Mouse (Mus musculus) cortical plate, adult 2 months (tissue): Measurements from ENCODE around the gene Tmem121. TPM values are rescaled to one million over a fixed set of nuclear protein-coding genes. Genes with fewer than 3 reads are reported as not detected.
A peak's percentile ranks its signal among the peaks of the same experiment; 100 is the strongest.

Experiments used
- H3K27ac ChIP-seq: fragments of 200-500 bp; 2 replicates; pipeline ENCODE4 v1.5.1; 2012; ENCODE audit warnings: low read length, control low read depth, inconsistent platforms; ENCODE audit not compliant: insufficient read depth
- H3K4me1 ChIP-seq: fragments of 200-500 bp; 2 replicates; pipeline ENCODE4 v1.6.1; 2011; ENCODE audit warnings: low read length; ENCODE audit not compliant: control insufficient read depth, insufficient read depth
- H3K4me3 ChIP-seq: fragments of 200-500 bp; 2 replicates; pipeline ENCODE4 v1.5.1; 2011; ENCODE audit warnings: mild to moderate bottlenecking, low read length, control low read depth; ENCODE audit not compliant: insufficient read depth
- CTCF ChIP-seq: fragments of 200-500 bp; IDR thresholded peaks from 2 replicates; pipeline ENCODE4 v1.5.1; 2011; ENCODE audit warnings: mild to moderate bottlenecking, control low read depth, low read length; ENCODE audit not compliant: insufficient read depth; ENCODE audit errors: extremely low read depth
- POLR2A ChIP-seq: fragments of 200-500 bp; IDR thresholded peaks from 2 replicates; pipeline ENCODE4 v1.6.1; 2011; ENCODE audit warnings: mild to moderate bottlenecking, low read length, control low read depth; ENCODE audit not compliant: insufficient read depth; ENCODE audit errors: extremely low read depth
- polyA plus RNA-seq: library from polyadenylated mRNA; depleted of rRNA; stranded (reverse); fragments of >200 nt; gene quantifications from 2 replicates; pipeline ENCODE4 v1.2.3, GENCODE M21; 2012; rRNA removed

Gene Tmem121
- 40.1 and 40.7 TPM in 2 replicates for polyA plus RNA-seq

DNA sequence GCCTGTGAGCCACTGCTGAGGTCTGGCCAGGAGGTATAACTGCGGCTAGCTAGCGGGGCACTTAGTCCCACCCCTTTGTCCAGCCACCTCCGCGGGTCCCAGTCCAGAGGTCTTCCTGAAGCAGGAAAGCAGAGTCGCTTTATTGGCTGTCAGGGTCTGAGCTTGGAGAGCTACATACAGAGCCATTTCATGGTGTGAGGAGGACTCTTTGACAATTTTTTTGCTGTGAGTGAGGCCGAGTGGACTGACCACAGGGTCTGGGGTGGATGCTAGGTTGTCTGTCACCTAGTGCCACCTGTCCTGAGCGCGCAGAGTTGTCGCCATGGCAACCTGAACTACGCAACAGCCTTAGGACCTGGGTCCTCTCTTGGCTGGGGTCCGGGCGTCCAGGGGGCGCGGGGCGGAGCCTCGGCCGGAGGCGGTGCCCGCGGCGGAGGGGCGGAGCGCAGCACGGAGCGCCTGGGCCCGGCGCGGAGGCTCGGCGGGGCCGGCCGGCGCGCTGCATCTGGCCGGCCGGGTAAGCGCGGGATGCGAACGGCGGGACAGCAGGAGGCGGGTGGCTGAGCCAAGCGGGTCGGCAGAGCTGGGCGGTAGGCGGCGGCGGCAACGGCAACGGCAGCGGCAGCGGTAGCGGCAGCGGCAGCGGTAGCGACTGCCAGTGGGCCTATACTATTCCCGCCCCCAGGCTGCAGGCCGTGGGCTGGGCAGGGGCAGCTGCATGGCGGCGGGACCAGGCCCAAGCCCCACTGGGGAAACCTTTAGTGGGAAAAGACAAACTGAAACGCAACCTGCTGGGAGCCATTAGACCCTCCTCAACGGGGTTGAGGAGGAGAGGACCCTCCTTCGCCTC is at the start of gene Tmem121:
Gene Tmem121 (plus strand): TSS at position 489 of the 850 bp plus-strand sequence.
- peaks cover 1% of the 10 kb centered on the region; the same call in 1 of the 2 replicates for H3K4me1 ChIP-seq
- 0 out of 2 replicates have a peak within 1 kb of the TSS, but pooled peaks have one; percentile 0 for H3K27ac ChIP-seq
- TF ChIP-seq CTCF, result no peak
- TF ChIP-seq POLR2A, result no peak
- H3K4me3 ChIP-seq, result peak within 1 kb of the TSS; percentile 54

DNA sequence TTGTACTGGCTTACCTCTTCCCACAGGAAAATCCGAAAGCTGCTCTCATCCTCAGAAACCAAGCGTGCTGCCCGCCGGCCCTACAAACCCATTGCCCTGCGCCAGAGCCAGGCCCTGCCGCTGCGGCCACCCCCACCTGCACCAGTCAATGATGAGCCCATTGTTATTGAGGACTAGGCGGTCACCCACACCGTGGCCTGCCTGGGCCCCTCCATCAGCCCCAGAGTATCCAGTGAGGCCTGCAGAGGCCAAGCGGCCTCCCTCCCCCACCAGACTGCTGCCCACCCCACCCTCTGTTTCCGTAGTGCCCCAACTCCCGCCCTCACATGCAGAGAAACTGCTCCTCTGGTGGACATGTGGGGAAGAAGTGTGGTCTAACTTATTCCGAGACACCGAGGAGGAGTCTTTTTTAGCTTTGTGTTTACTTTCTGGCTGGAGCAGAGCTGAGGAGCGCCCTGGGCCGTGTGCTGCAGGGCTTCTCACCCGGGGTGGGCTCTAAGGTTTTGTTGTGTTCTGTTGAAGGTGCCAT is 49.2 kb upstream of the Tmem121 start:
- H3K27ac ChIP-seq, result no peak overlapping the region
- H3K4me3 ChIP-seq, result no peak overlapping the region
- TF ChIP-seq CTCF (no peak), POLR2A (no peak)
- H3K4me1 ChIP-seq, result peaks cover 8% of the 10 kb centered on the region

DNA sequence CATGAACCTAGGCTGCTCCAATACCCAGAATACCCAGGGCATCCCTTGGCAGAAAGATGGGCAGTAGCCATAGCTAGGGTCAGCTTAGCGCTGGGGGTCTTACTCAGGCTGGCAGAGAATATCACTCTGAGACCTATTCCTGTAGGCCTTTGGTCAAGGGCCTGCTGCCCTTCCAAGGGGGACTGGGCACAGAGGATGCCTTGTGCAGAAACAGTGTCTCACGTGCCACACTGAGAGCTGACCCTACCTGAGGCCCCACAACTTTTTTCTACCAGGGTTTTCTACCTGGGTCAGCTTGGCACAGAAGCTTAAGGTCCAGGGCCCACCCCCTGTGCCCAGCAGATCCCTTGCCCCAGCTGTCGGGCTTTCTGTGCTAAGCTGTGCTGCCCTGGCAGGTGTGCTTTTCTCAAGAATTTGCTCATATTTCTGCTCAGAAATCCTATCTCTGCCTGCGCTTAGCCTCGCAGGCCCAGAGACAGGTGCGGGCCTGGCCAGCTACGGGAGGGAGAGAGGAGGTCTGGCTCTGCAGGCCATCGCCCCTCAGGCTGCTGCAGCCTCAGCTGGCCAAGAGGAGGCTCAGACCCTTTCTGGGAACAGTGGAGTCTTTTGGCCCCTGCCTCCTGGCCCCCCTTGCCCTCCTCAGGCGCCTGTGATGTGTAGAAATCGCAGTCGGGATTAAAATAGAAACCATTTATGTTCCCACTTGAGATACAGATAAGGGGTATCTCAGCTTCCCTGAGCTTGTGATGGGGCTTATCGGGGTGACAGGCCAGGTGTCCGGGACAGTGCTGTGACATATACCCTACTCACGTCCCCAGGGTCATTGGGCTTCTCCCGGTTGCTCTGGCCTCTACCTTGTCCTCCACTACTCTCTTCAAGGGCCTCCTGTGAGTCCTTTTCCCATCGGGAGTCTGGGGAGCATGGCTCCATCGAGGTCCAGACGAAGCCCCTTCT is 48.2 kb upstream of the Tmem121 start:
- Histone ChIP-seq H3K27ac (no peak overlapping the region), H3K4me1 (peaks cover 8% of the 10 kb centered on the region), H3K4me3 (no peak overlapping the region)
- TF ChIP-seq CTCF, result no peak

DNA sequence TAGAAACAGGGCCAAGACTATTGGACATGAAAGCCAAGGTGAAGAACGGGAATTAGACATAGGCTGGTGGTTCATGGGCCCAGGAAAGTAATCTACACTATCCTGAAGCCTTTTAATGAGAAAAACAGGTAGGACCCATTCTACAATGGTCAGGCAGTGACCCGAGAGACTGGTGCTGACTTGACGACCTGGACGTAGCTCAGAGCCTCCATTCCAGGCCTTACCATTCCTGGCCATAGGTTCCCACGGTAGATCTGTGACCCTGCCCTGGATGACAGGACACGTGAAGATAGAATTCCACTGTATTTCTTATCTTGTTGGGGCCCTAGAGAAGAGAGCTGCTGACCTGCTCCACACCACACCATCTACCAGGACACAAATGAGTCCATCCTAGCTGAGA is 47.4 kb upstream of the Tmem121 start:
- TF ChIP-seq CTCF (no peak), POLR2A (no peak)
- peaks cover 8% of the 10 kb centered on the region for H3K4me1 ChIP-seq
- H3K4me3 ChIP-seq, result no peak overlapping the region
- H3K27ac ChIP-seq, result peak overlapping the region; percentile 72; the same call in 1 of the 2 replicates

DNA sequence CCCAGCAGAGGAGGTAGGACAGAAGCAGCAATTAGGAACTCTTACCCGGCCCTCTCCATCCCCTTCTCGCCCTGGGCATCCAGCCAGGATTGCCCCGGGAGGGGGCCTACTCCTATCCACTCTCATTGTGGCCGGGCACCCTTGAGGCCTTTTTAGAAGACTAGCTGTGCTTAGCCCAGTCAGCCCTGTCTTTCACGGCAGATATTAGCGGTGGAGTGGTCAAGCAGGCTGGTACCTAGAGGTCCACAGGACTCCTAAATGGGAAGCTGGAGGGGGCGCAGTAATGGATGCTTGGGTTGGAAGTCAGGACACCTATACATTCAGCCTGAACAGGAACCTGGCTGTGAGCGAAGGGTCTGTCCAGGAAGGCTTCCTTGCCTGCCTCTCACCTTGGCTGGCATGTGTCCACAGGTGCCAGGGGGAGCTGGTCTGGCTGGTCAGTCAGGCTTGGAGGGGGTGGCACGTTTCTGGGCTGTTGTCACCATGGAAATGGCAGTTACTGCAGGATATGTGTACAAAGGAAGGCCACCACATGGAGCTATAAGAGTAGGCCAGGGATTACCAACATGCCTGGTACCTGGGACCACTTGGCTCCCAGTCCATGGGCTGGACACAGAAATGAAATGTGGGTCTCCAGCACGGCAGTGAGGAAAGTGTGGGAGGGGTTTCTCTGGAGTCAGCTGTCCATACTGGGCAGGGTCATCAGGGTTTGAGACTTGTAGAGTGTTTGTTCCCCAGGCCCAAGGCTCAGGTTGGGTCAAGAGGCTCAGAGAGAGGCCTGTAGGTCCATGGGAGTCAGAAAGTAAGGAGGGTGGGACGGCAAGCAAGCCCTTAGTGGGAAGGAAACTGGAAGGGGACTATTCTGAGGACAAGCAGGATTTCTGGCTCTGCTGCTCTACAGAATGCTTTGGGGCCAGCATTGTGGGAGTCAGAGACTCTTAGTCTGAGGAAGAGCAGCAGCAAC is 46.5 kb upstream of the Tmem121 start:
- Histone ChIP-seq H3K4me3 (peak overlapping the region; percentile 93; the same call in 1 of the 2 replicates), H3K4me1 (peaks cover 8% of the 10 kb centered on the region), H3K27ac (peak overlapping the region; percentile 72)
- TF ChIP-seq POLR2A (no peak), CTCF (no peak)

DNA sequence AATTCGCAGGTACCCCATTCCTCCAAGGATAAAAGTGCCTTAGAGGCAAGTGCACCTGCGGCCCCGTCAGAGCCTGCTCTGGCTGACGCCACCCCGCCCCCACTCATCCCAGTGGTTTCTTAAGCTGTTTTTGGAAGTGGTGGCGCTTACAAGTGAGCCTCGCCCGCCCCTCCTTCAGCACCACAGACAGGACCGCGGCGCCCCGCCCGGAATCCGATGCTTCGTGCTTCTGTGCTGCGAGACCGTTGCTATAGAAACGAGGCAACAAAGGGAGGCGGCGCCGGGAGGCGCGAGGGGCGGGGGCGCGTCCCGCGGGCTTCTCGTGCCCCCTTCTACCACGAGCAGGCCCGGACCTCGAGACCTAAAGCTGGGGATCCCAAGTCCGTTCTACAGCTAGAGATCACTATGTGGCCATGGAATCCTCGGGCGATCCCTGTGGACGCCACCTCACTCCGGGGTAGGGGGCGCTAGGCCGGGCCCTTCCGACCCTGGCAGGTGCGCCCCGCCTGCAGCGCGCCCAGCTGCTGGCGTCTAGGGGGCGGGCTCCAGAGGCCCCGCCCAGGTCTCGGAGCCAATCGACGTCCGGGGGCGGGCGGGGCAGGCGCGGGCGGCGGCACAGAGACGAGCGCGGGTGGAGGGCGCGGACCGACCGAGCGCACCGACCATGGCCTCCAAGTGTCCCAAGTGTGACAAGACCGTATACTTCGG is 45.7 kb upstream of the Tmem121 start, which contains the start of gene Crip2:
Gene Crip2 (plus strand): TSS at position 329 of the 708 bp plus-strand sequence.
- H3K4me3 ChIP-seq, result peak within 1 kb of the TSS; percentile 93

DNA sequence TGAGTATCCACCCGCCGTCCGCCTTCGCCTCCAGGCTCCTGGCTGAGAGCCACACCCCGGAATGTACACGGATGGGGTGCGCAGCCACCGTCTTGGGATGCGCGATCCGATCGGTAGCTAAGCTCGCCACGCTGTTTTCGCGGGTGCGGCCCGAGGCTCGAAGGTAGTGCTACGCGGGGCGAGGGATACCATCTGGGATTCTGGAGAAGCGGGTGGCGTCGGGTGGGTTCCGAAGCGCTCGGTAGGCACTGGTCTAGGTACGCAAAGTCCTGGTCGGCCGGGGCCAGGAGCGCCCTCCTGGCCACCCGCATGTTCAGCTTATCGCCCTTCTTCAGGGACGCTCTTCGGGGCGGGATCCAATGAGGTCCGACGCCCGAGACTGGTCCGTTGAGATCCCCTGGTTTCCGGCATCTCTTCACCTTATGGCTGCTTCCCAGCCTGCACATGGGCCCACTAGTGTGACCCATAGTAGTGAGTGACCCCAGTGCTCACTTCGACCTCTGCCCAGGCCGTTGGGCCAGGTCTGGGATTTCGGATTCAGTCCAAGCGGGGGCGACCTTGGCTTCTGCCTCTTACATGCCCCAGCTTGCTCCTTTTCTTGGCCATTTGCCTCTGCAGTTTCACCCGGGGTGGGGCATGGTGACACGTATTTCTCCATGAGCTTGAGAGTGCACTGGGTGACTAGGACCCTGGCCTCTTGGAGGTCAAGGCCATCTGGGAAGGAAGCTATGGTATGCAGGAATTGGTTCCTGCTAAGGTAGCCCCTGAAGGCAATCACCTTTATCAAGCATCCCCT is 44.9 kb upstream of the Tmem121 start:
- Histone ChIP-seq H3K4me3 (peak overlapping the region; percentile 93), H3K27ac (peak overlapping the region; percentile 63), H3K4me1 (peaks cover 8% of the 10 kb centered on the region)
- TF ChIP-seq POLR2A, result no peak
- no peak for TF ChIP-seq CTCF

More for the DNA sequence above, 45.7 kb upstream of the Tmem121 start, which contains the start of gene Crip2:
- TF ChIP-seq CTCF (no peak), POLR2A (peak; percentile 58; the same call in 1 of the 2 replicates)
- H3K4me1 ChIP-seq, result peaks cover 8% of the 10 kb centered on the region
- peak within 1 kb of the TSS; percentile 89 for H3K27ac ChIP-seq

DNA sequence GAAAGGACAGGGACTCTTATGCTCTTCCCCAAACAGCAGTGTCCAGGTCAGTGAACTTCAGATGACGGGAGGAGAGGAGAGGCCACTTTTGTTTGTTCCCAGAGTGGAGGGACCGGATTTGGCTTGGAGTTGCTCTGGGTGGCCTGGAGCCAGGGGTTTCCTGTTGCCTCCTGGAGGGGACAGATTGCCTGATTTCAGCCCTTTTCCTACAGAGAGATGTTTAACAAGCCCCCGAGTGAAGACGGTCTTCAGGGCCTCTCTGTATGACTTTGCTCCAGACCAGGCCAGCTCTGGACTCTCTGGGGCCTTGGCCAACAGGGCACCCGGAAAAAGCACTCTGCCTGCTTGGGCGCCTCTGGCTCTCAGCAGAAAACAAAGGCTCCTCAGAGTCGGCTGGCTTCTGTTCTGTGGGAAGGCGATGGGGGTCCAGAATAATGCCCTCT is 44.2 kb upstream of the Tmem121 start:
- TF ChIP-seq CTCF (no peak), POLR2A (no peak)
- Histone ChIP-seq H3K27ac (peak overlapping the region; percentile 63), H3K4me1 (peaks cover 8% of the 10 kb centered on the region), H3K4me3 (peak overlapping the region; percentile 93)
